Mouse (Mus musculus): ENCODE measurements around the gene Sgk1. TPM values are rescaled to one million over a fixed set of nuclear protein-coding genes. Genes with fewer than 3 reads are reported as not detected.

Gene Sgk1
- polyA plus RNA-seq, 1 experiment from 2014 or later: 41.4 TPM

GRCm38 (mm10) chr10:21937222-21937605 is 55.2 kb downstream of the Sgk1 start:
- H3K9me3 ChIP-seq (ENCODE audit: control insufficient read depth, low read length): no peaks in the 10 kb centered on the region
- 26% methylated on average over 9 of the region's 9 CpGs for WGBS

GRCm38 (mm10) chr10:21938166-21938565 is 56.2 kb downstream of the Sgk1 start:
- Histone ChIP-seq H3K27ac (no peak overlapping the region), H3K9me3 (ENCODE audit: control insufficient read depth, low read length) (no peaks in the 10 kb centered on the region), H3K9ac (no peak overlapping the region), H3K36me3 (replicated peaks; ENCODE audit: control insufficient read depth, insufficient read depth) (no peaks in the 10 kb centered on the region), H3K4me2 (replicated peaks) (no peak overlapping the region), H3K4me1 (replicated peaks; ENCODE audit: control insufficient read depth, insufficient read depth, low read length) (peaks cover 4% of the 10 kb centered on the region; the same call in 1 of the 2 replicates), H3K4me3 (replicated peaks; ENCODE audit: low read length) (no peak overlapping the region), H3K27me3 (ENCODE audit: control insufficient read depth, insufficient read depth, low read length) (no peaks in the 10 kb centered on the region)
- ATAC-seq (ENCODE audit: low FRiP score) (no peak), DNase-seq (ENCODE audit: low spot score) (no peak)
- 86% methylated on average over 4 of the region's 4 CpGs for WGBS

More at GRCm38 (mm10) chr10:21937222-21937605, 55.2 kb downstream of the Sgk1 start:
- H3K4me2 ChIP-seq (replicated peaks): no peak overlapping the region; the same call in 1 of the 2 replicates
- no peaks in the 10 kb centered on the region for H3K27me3 ChIP-seq (ENCODE audit: control insufficient read depth, insufficient read depth, low read length)
- H3K36me3 ChIP-seq (replicated peaks; ENCODE audit: control insufficient read depth, insufficient read depth): no peaks in the 10 kb centered on the region
- no peak for DNase-seq (ENCODE audit: low spot score)
- no peak overlapping the region for H3K4me3 ChIP-seq (replicated peaks; ENCODE audit: low read length)
- H3K27ac ChIP-seq: 0 out of 2 replicates have a peak overlapping the region, but pooled peaks have one; percentile 18
- peaks cover 4% of the 10 kb centered on the region; the same call in 1 of the 2 replicates for H3K4me1 ChIP-seq (replicated peaks; ENCODE audit: control insufficient read depth, insufficient read depth, low read length)
- H3K9ac ChIP-seq: no peak overlapping the region
- ATAC-seq (ENCODE audit: low FRiP score): no peak

DNA sequence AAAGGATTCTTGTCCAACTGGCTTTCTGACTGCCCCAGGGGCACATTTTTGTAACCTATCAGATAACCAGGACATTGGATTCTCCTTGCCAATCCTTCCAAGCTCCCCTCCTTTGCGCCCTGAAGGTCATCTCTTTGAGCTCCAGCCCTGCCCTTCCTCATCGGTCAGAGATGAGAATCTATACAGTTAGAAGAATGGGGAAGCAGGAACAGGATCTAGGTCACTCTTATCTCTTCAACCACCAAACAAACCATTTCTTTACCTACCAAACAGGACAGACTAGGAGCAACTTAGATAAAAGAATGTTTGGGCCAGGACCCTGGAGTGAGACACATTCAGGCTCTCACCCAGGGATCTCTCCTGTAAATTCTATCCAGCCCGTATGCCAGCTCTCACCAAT is 59.3 kb downstream of the Sgk1 start:
- H3K4me3 ChIP-seq (replicated peaks; ENCODE audit: low read length): no peak overlapping the region
- H3K4me2 ChIP-seq (replicated peaks): no peak overlapping the region
- no peaks in the 10 kb centered on the region for H3K27me3 ChIP-seq (ENCODE audit: control insufficient read depth, insufficient read depth, low read length)
- H3K9ac ChIP-seq: no peak overlapping the region
- DNase-seq (ENCODE audit: low spot score) (no peak), ATAC-seq (ENCODE audit: low FRiP score) (no peak)
- H3K27ac ChIP-seq: no peak overlapping the region
- WGBS: 81% methylated on average over 3 of the region's 3 CpGs
- H3K9me3 ChIP-seq (ENCODE audit: control insufficient read depth, low read length): no peaks in the 10 kb centered on the region
- H3K36me3 ChIP-seq (replicated peaks; ENCODE audit: control insufficient read depth, insufficient read depth): no peaks in the 10 kb centered on the region
- peaks cover 4% of the 10 kb centered on the region; the same call in 1 of the 2 replicates for H3K4me1 ChIP-seq (replicated peaks; ENCODE audit: control insufficient read depth, insufficient read depth, low read length)

DNA sequence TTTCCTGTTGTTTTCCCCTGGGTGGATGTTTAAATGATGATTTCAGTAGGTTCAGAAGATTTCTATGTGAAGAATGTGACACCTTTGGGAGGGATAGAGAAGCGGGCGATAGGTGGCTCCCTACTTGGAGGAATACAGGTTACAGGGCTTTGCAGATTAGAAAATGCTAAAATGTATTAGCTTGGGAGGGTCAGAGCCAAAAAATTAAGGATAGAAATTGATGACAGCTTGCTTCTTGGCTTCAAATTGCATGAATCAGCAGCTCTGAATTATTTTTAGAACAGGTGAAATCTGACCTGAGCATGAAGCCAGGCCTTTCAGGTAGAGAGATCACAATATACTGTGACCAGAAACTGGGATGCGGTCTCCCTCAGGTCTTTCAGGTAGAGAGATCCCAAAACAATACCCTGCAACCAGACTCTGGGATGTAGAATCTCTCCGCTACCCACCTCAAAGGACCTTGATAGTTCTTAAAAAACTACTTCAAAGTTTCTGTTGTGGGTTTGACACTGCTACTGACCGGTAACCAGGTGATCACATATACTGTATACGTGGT is 61.2 kb downstream of the Sgk1 start:
- H3K36me3 ChIP-seq (replicated peaks; ENCODE audit: control insufficient read depth, insufficient read depth): no peaks in the 10 kb centered on the region
- no peak overlapping the region for H3K9ac ChIP-seq
- ATAC-seq (ENCODE audit: low FRiP score) (no peak), DNase-seq (ENCODE audit: low spot score) (no peak)
- no peaks in the 10 kb centered on the region for H3K27me3 ChIP-seq (ENCODE audit: control insufficient read depth, insufficient read depth, low read length)
- WGBS: 94% methylated on average over 6 of the region's 6 CpGs
- H3K4me1 ChIP-seq (replicated peaks; ENCODE audit: control insufficient read depth, insufficient read depth, low read length): no peaks in the 10 kb centered on the region
- H3K9me3 ChIP-seq (ENCODE audit: control insufficient read depth, low read length): no peaks in the 10 kb centered on the region
- H3K4me2 ChIP-seq (replicated peaks): no peak overlapping the region
- no peak overlapping the region for H3K4me3 ChIP-seq (replicated peaks; ENCODE audit: low read length)
- no peak overlapping the region for H3K27ac ChIP-seq

DNA sequence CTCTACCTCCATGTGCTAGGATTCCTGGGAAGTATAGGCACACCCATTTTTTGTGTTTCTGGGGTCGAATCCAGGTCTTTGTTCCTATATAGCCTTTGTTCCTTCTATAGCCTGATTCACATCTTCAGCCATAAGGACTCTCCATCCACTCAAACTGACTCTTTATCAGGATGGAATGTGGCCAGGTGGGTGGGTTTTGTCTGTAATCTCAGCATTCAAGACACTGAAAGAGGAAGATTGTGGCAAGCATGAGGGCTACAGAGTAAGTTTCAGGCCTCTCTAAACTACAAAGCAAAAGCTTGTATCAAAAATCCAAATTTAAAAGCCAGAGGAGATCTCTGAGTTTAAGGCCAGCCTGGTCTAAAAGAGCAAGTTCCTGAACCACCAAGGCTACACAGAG is 63.2 kb downstream of the Sgk1 start:
- Histone ChIP-seq H3K9me3 (ENCODE audit: control insufficient read depth, low read length) (no peaks in the 10 kb centered on the region), H3K27ac (no peak overlapping the region), H3K36me3 (replicated peaks; ENCODE audit: control insufficient read depth, insufficient read depth) (no peaks in the 10 kb centered on the region), H3K4me1 (replicated peaks; ENCODE audit: control insufficient read depth, insufficient read depth, low read length) (no peaks in the 10 kb centered on the region), H3K9ac (no peak overlapping the region), H3K4me2 (replicated peaks) (no peak overlapping the region), H3K4me3 (replicated peaks; ENCODE audit: low read length) (no peak overlapping the region), H3K27me3 (ENCODE audit: control insufficient read depth, insufficient read depth, low read length) (no peaks in the 10 kb centered on the region)
- WGBS: 81% methylated on average over 1 of the region's 1 CpGs
- no peak for ATAC-seq (ENCODE audit: low FRiP score)
- DNase-seq (ENCODE audit: low spot score): no peak

DNA sequence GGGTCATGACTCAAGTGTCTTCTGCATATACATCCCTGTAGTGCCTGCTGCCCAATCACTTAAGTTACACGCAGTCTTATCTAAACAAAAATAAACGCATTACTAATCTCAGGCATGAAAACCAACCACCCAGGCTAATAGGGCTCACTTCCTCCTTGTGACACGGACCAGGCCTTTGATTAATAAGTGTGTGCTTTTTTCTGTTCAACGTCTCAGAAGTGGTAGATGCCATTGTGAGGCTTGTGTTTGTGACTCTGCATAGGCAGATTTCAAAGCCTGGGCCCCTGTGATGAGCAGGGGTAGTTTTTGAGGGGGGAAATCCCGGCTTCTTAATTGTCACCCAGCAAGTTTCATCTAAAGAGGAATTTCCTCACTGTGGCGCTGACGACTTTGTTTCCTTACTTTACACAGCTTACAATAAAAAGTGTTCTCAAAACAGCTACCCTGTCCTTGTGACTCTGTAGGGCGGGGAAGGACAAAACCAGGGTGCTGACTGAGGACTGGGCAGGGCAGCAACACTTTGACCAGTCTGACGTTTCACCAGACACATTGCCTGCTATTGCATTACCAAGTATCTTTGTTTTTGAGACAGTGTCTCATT is 64.9 kb downstream of the Sgk1 start:
- Histone ChIP-seq H3K4me1 (replicated peaks; ENCODE audit: control insufficient read depth, insufficient read depth, low read length) (no peaks in the 10 kb centered on the region), H3K4me2 (replicated peaks) (no peak overlapping the region), H3K36me3 (replicated peaks; ENCODE audit: control insufficient read depth, insufficient read depth) (no peaks in the 10 kb centered on the region), H3K27me3 (ENCODE audit: control insufficient read depth, insufficient read depth, low read length) (no peaks in the 10 kb centered on the region), H3K9ac (no peak overlapping the region), H3K4me3 (replicated peaks; ENCODE audit: low read length) (no peak overlapping the region), H3K27ac (no peak overlapping the region), H3K9me3 (ENCODE audit: control insufficient read depth, low read length) (no peaks in the 10 kb centered on the region)
- DNase-seq (ENCODE audit: low spot score) (no peak), ATAC-seq (ENCODE audit: low FRiP score) (no peak)
- whole genome bisulfite sequencing: 78% methylated on average over 9 of the region's 9 CpGs

DNA sequence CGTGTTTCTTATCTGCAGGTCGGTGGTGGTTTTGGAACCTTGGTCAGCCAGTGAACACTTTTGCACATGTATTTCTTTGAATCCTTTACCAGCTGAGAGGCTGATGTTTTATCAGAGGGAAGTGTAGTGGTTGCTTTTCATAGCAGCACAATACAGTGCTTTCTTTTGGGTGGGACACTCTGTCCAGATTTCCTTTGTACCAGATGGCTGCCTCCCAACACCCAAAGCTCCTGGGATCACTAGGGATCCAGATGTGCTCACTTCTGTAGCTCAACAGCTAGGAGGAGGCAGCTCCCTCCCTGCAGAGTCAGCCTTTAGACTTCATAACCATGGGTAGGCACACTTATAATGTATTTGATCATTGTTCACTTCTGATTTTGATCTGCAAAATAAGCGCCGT is 70.5 kb downstream of the Sgk1 start:
- DNase-seq (ENCODE audit: low spot score) (no peak), ATAC-seq (ENCODE audit: low FRiP score) (no peak)
- Histone ChIP-seq H3K9me3 (ENCODE audit: control insufficient read depth, low read length) (no peaks in the 10 kb centered on the region), H3K36me3 (replicated peaks; ENCODE audit: control insufficient read depth, insufficient read depth) (no peaks in the 10 kb centered on the region), H3K4me1 (replicated peaks; ENCODE audit: control insufficient read depth, insufficient read depth, low read length) (no peaks in the 10 kb centered on the region), H3K4me2 (replicated peaks) (no peak overlapping the region), H3K9ac (no peak overlapping the region), H3K27me3 (ENCODE audit: control insufficient read depth, insufficient read depth, low read length) (no peaks in the 10 kb centered on the region), H3K27ac (no peak overlapping the region), H3K4me3 (replicated peaks; ENCODE audit: low read length) (no peak overlapping the region)
- WGBS: 85% methylated on average over 4 of the region's 4 CpGs

DNA sequence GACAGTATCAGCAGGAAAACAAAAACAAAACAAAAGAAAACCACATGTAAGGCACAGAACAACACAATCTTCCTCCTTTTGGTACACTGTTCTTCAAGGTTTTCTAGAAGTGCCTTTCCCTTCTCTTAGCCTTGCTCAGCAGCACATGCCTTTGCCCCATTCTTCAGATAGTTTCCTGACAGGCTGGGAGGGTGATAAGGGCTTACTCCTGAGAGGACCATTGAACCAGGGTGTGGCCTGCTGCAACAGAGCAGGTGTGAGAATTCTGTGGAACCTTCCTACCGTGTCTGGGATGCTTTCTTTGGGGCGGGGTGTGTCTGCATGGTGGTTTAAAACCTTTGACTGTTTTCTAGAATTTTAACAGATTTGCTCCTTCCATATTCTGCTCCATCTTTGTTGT is 79.1 kb downstream of the Sgk1 start:
- Histone ChIP-seq H3K9ac (no peak overlapping the region), H3K9me3 (ENCODE audit: control insufficient read depth, low read length) (no peaks in the 10 kb centered on the region), H3K4me1 (replicated peaks; ENCODE audit: control insufficient read depth, insufficient read depth, low read length) (no peaks in the 10 kb centered on the region), H3K4me2 (replicated peaks) (no peak overlapping the region), H3K27ac (no peak overlapping the region), H3K36me3 (replicated peaks; ENCODE audit: control insufficient read depth, insufficient read depth) (no peaks in the 10 kb centered on the region), H3K4me3 (replicated peaks; ENCODE audit: low read length) (no peak overlapping the region), H3K27me3 (ENCODE audit: control insufficient read depth, insufficient read depth, low read length) (no peaks in the 10 kb centered on the region)
- DNase-seq (ENCODE audit: low spot score) (no peak), ATAC-seq (ENCODE audit: low FRiP score) (no peak)
- WGBS: 90% methylated on average over 2 of the region's 2 CpGs

GRCm38 (mm10) chr10:21963005-21963404 is 81.0 kb downstream of the Sgk1 start:
- Histone ChIP-seq H3K36me3 (replicated peaks; ENCODE audit: control insufficient read depth, insufficient read depth) (no peaks in the 10 kb centered on the region), H3K27me3 (ENCODE audit: control insufficient read depth, insufficient read depth, low read length) (no peaks in the 10 kb centered on the region), H3K4me1 (replicated peaks; ENCODE audit: control insufficient read depth, insufficient read depth, low read length) (no peaks in the 10 kb centered on the region), H3K9me3 (ENCODE audit: control insufficient read depth, low read length) (no peaks in the 10 kb centered on the region), H3K27ac (no peak overlapping the region), H3K4me2 (replicated peaks) (no peak overlapping the region), H3K4me3 (replicated peaks; ENCODE audit: low read length) (no peak overlapping the region), H3K9ac (no peak overlapping the region)
- WGBS: 58% methylated on average over 7 of the region's 7 CpGs
- DNase-seq (ENCODE audit: low spot score) (peak; percentile 31), ATAC-seq (ENCODE audit: low FRiP score) (no peak)
